ENCODE assay signal across 9 mouse cellular contexts in the genomic region with DNA sequence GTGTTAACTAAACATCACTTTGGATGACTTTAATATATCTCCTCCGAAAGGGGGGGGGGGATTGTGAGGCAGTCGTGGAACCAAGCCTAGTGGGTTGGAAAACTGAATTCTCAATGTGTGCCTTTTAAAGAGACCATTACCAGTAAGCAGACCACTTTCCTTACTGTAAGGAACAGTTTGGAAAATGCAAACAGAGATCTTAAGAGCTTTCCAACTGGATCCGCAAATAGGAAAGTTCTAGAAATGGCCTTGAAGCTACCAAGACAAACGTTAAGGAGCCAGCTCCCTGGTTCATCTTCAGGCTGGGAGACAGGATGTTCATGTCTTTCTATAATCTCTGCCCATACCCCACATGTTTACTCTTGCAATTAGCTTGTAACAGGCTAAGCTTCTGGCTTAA. TPM values are rescaled to one million over a fixed set of nuclear protein-coding genes. Genes with fewer than 3 reads are reported as not detected.
DNase-seq lines count a peak whose midpoint lies in the region; ATAC-seq lines count a peak whose summit lies in the region.
"Had no signal": no experiment of that assay in that cellular context is flagged by ENCODE, and none has a peak within 500 bp of the region (broad histone marks: within the 10 kb centered on the region; RNA-seq: fewer than 3 reads in every experiment).

No protein-coding gene starts in this region.

- no peak overlapping the region for H3K27ac ChIP-seq in kidney, embryonic 14.5 days (ENCODE audit: low read depth, low read length)
- H3K27ac ChIP-seq in forebrain, embryonic 14.5 days (ENCODE audit: low read depth, low read length): no peak overlapping the region
- H3K27ac ChIP-seq in limb, embryonic 10.5 days: peak overlapping the region; percentile 75
- peak overlapping the region; percentile 89 for H3K27ac ChIP-seq in neural tube, embryonic 13.5 days (replicated peaks)
- H3K27ac ChIP-seq: liver, embryonic 14.5 days had no signal

- H3K27me3 ChIP-seq in kidney, embryonic 14.5 days (ENCODE audit: control insufficient read depth, insufficient read depth, low read length): peaks cover 30% of the 10 kb centered on the region
- H3K27me3 ChIP-seq in forebrain, embryonic 14.5 days (replicated peaks; ENCODE audit: control insufficient read depth, insufficient read depth, low read length): peaks cover 81% of the 10 kb centered on the region
- no peaks in the 10 kb centered on the region for H3K27me3 ChIP-seq in limb, embryonic 10.5 days (ENCODE audit: low read depth, poor library complexity, severe bottlenecking)
- H3K27me3 ChIP-seq in neural tube, embryonic 13.5 days: peaks cover 12% of the 10 kb centered on the region; the same call in 1 of the 2 replicates

- H3K9ac ChIP-seq in kidney, embryonic 14.5 days (ENCODE audit: low read depth, low read length): no peak overlapping the region
- no peak overlapping the region for H3K9ac ChIP-seq in forebrain, embryonic 14.5 days (ENCODE audit: low read length)
- 0 out of 2 replicates have a peak overlapping the region, but pooled peaks have one; percentile 31 for H3K9ac ChIP-seq in neural tube, embryonic 13.5 days
- H3K9ac ChIP-seq: liver, embryonic 14.5 days had no signal

- no peak for ATAC-seq in kidney, embryonic 14.5 days (ENCODE audit: low FRiP score, low TSS enrichment)
- no peak for ATAC-seq in forebrain, embryonic 14.5 days
- no peak for ATAC-seq in neural tube, embryonic 13.5 days (ENCODE audit: low read depth)
- ATAC-seq in frontal cortex, adult (ENCODE audit: low TSS enrichment): no peak
- no peak for ATAC-seq in CD4-positive, CD25-positive, alpha-beta regulatory T cell, adult 4 months

- WGBS in kidney, embryonic 14.5 days: 12% methylated on average over 4 of the region's 4 CpGs
- WGBS in forebrain, embryonic 14.5 days: 6% methylated on average over 4 of the region's 4 CpGs
- WGBS in limb, embryonic 10.5 days: 8% methylated on average over 4 of the region's 4 CpGs
- 4% methylated on average over 4 of the region's 4 CpGs for WGBS in neural tube, embryonic 13.5 days

- no peaks in the 10 kb centered on the region for H3K9me3 ChIP-seq in kidney, embryonic 14.5 days (ENCODE audit: control insufficient read depth, low read length)
- no peaks in the 10 kb centered on the region for H3K9me3 ChIP-seq in forebrain, embryonic 14.5 days (replicated peaks; ENCODE audit: control insufficient read depth, low read length)
- H3K9me3 ChIP-seq in limb, embryonic 10.5 days (replicated peaks): no peaks in the 10 kb centered on the region
- H3K9me3 ChIP-seq in neural tube, embryonic 13.5 days: no peaks in the 10 kb centered on the region

- H3K4me2 ChIP-seq in kidney, embryonic 14.5 days (replicated peaks; ENCODE audit: low read depth, low read length): peak overlapping the region; percentile 46
- H3K4me2 ChIP-seq in forebrain, embryonic 14.5 days (ENCODE audit: low read length): peak overlapping the region; percentile 45; the same call in 1 of the 2 replicates
- H3K4me2 ChIP-seq in neural tube, embryonic 13.5 days: peak overlapping the region; percentile 94

- no peak for DNase-seq in kidney, postnatal 14 days
- no peak for DNase-seq in forebrain, embryonic 14.5 days (ENCODE audit: low spot score)
- DNase-seq in limb, embryonic 10.5 days (ENCODE audit: low spot score): no peak
- DNase-seq: layer of hippocampus, adult 9-11 months had no signal

- H3K4me1 ChIP-seq in kidney, embryonic 14.5 days (ENCODE audit: control insufficient read depth, insufficient read depth, low read length): peaks cover 30% of the 10 kb centered on the region
- H3K4me1 ChIP-seq in forebrain, embryonic 14.5 days (ENCODE audit: control insufficient read depth, insufficient read depth, low read length): peaks cover 24% of the 10 kb centered on the region
- peaks cover 64% of the 10 kb centered on the region for H3K4me1 ChIP-seq in limb, embryonic 10.5 days
- H3K4me1 ChIP-seq in neural tube, embryonic 13.5 days (replicated peaks): peaks cover 67% of the 10 kb centered on the region

- H3K36me3 ChIP-seq in kidney, embryonic 14.5 days (ENCODE audit: control insufficient read depth, insufficient read depth, low read length): no peaks in the 10 kb centered on the region
- H3K36me3 ChIP-seq in forebrain, embryonic 14.5 days (ENCODE audit: control insufficient read depth, insufficient read depth, low read length): no peaks in the 10 kb centered on the region
- 0 out of 2 replicates have a peak, but pooled peaks cover 4% of the 10 kb centered on the region for H3K36me3 ChIP-seq in limb, embryonic 10.5 days
- no peaks in the 10 kb centered on the region for H3K36me3 ChIP-seq in neural tube, embryonic 13.5 days

- peak overlapping the region; percentile 35 for H3K4me3 ChIP-seq in kidney, embryonic 14.5 days (ENCODE audit: low read length)
- peak overlapping the region; percentile 20; the same call in 1 of the 2 replicates for H3K4me3 ChIP-seq in forebrain, embryonic 14.5 days (ENCODE audit: low read depth, low read length)
- peak overlapping the region; percentile 48 for H3K4me3 ChIP-seq in limb, embryonic 10.5 days
- H3K4me3 ChIP-seq in neural tube, embryonic 13.5 days: peak overlapping the region; percentile 37

RNA-seq across cellular contexts. Expression of gene Fzd10, which starts 3.3 kb away (rescaled TPM):
- polyA plus RNA-seq in kidney, embryonic 14.5 days (2014; fragmentation: Nextera tagmentation; extraction: Ambion mirVana): 3.4 and 3.9 TPM in 2 replicates
- polyA plus RNA-seq in forebrain, embryonic 14.5 days (2014; fragmentation: Nextera tagmentation; extraction: Ambion mirVana): 2.1 and 2.3 TPM in 2 replicates
- polyA plus RNA-seq in limb, embryonic 10.5 days (2016; fragmentation: Nextera tagmentation; extraction: Ambion mirVana): 8.1 and 10.5 TPM in 2 replicates
- 4.9 and 6.4 TPM in 2 replicates for polyA plus RNA-seq in neural tube, embryonic 13.5 days (2015; fragmentation: Nextera tagmentation; extraction: Ambion mirVana)
- not detected for polyA plus RNA-seq in CD4-positive, CD25-positive, alpha-beta regulatory T cell, adult 4 months (2017; shearing (Covaris generic))

Comparison
In these comparisons a context has a peak if more than half of its experiments do, and no peak if none do; other contexts are left out.
1. H3K27ac ChIP-seq: peak in limb, embryonic 10.5 days (single experiment) and neural tube, embryonic 13.5 days (single experiment); none in kidney, embryonic 14.5 days (single experiment) and forebrain, embryonic 14.5 days (single experiment).
2. Peak in every context shown above with its lines, with median percentiles within 50 percentile points of each other: H3K4me2 ChIP-seq and H3K4me3 ChIP-seq.